Mouse (Mus musculus): ENCODE results near the gene Eya3.

GRCm38 (mm10) chr4:132743992-132744911 lies 105.5 kb downstream of the Eya3 start:
- TF ChIP-seq EP300 (IDR thresholded peaks at IDR 0.05; ENCODE audit: low read depth), result no peak
- TF ChIP-seq CTCF (IDR thresholded peaks at IDR 0.05; ENCODE audit: low read depth), result no peak

Measured in liver, postnatal 0 days (tissue).